In genomic region chr2:121214491-121214890, GRCm38 (mm10) we compare ENCODE assay signal across 19 mouse cellular contexts. TPM values are rescaled to one million over a fixed set of nuclear protein-coding genes. Genes with fewer than 3 reads are reported as not detected.
DNase-seq lines count a peak whose midpoint lies in the region; ATAC-seq and TF ChIP-seq lines count a peak whose summit lies in the region.
"Had no signal": no experiment of that assay in that cellular context is flagged by ENCODE, and none has a peak within 500 bp of the region (broad histone marks: within the 10 kb centered on the region; RNA-seq: fewer than 3 reads in every experiment).

No protein-coding gene starts in this region.

- H3K36me3 ChIP-seq in heart, adult 2 months (ENCODE audit: control insufficient read depth, insufficient read depth, low read length) = peaks cover 2% of the 10 kb centered on the region; the same call in 1 of the 2 replicates
- peaks cover 82% of the 10 kb centered on the region for H3K36me3 ChIP-seq in lung, embryonic 14.5 days (ENCODE audit: insufficient read depth)

- no peak overlapping the region for H3K9ac ChIP-seq in heart, adult 2 months (ENCODE audit: low read depth, low read length)
- H3K9ac ChIP-seq in lung, embryonic 14.5 days = no peak overlapping the region
- H3K9ac ChIP-seq: forebrain, embryonic 13.5 days; hindbrain, embryonic 14.5 days had no signal

- H3K27ac ChIP-seq in heart, adult 2 months = no peak overlapping the region
- no peak overlapping the region for H3K27ac ChIP-seq in lung, embryonic 14.5 days (ENCODE audit: low read depth)
- H3K27ac ChIP-seq: embryonic facial prominence, embryonic 10.5 days; forebrain, embryonic 13.5 days; hindbrain, embryonic 14.5 days had no signal

- H3K9me3 ChIP-seq in lung, embryonic 14.5 days (ENCODE audit: low read depth, low read length) = no peaks in the 10 kb centered on the region
- H3K9me3 ChIP-seq: embryonic facial prominence, embryonic 10.5 days; forebrain, embryonic 13.5 days; G1E; megakaryocyte, embryonic 14.5 days had no signal

- no peaks in the 10 kb centered on the region for H3K27me3 ChIP-seq in heart, adult 2 months (ENCODE audit: control insufficient read depth, insufficient read depth, low read length)
- H3K27me3 ChIP-seq in lung, embryonic 14.5 days (ENCODE audit: insufficient read depth, low read length) = no peaks in the 10 kb centered on the region
- H3K27me3 ChIP-seq: forebrain, embryonic 13.5 days; megakaryocyte, embryonic 14.5 days had no signal

- no peak for TF ChIP-seq CTCF in heart, adult 2 months (IDR thresholded peaks at IDR 0.05)
- TF ChIP-seq CTCF in lung, embryonic 14.5 days (IDR thresholded peaks at IDR 0.05; ENCODE audit: low read depth) = no peak
- no peak for TF ChIP-seq CTCF in lung, adult 2 months (IDR thresholded peaks at IDR 0.05; ENCODE audit: insufficient read depth, low read length)

- WGBS in heart, adult 2 months = 54% methylated on average over 3 of the region's 3 CpGs
- WGBS in lung, embryonic 14.5 days = 69% methylated on average over 3 of the region's 3 CpGs
- WGBS in lung, adult 2 months = 64% methylated on average over 3 of the region's 3 CpGs

- no peak for TF ChIP-seq POLR2A in heart, adult 2 months (IDR thresholded peaks at IDR 0.05; ENCODE audit: insufficient read depth, low read depth, low read length)
- TF ChIP-seq POLR2A in lung, adult 2 months (IDR thresholded peaks at IDR 0.05; ENCODE audit: borderline replicate concordance, extremely low read depth, low read depth, low read length) = no peak

- H3K79me2 ChIP-seq in heart, adult 2 months (replicated peaks; ENCODE audit: control insufficient read depth, insufficient read depth, low read length) = no peaks in the 10 kb centered on the region

- H3K4me3 ChIP-seq in heart, adult 2 months = no peak overlapping the region
- H3K4me3 ChIP-seq in lung, embryonic 14.5 days (ENCODE audit: low read depth, low read length) = no peak overlapping the region
- H3K4me3 ChIP-seq in lung, adult 2 months (replicated peaks; ENCODE audit: extremely low read depth, low read depth, low read length) = no peak overlapping the region
- H3K4me3 ChIP-seq: embryonic facial prominence, embryonic 10.5 days; forebrain, embryonic 13.5 days; megakaryocyte, embryonic 14.5 days had no signal

- ATAC-seq in lung, embryonic 14.5 days (ENCODE audit: insufficient read depth) = no peak
- ATAC-seq: CD4-positive, CD25-positive, alpha-beta regulatory T cell, adult 4 months; forebrain, embryonic 13.5 days; intestine, postnatal 0 days; midbrain, embryonic 16.5 days had no signal

- H3K4me2 ChIP-seq in lung, embryonic 14.5 days = no peak overlapping the region
- H3K4me2 ChIP-seq: forebrain, embryonic 13.5 days; hindbrain, embryonic 14.5 days had no signal

- H3K4me1 ChIP-seq in heart, adult 2 months (ENCODE audit: control insufficient read depth, insufficient read depth, low read length) = no peaks in the 10 kb centered on the region
- no peaks in the 10 kb centered on the region for H3K4me1 ChIP-seq in lung, embryonic 14.5 days (ENCODE audit: insufficient read depth)
- no peaks in the 10 kb centered on the region for H3K4me1 ChIP-seq in lung, adult 2 months (ENCODE audit: control insufficient read depth, insufficient read depth, low read length)
- H3K4me1 ChIP-seq: embryonic facial prominence, embryonic 10.5 days; forebrain, embryonic 13.5 days had no signal

- intact Hi-C loops in heart, postnatal 10 days (cut with DNase I) = no loop called here
- intact Hi-C loops in heart, adult 2 months (cut with DNase I) = no loop called here

- DNase-seq in adrenal gland, adult 2 months = peak; percentile 11
- no peak for DNase-seq in adrenal gland, adult 18-20 months (ENCODE audit: low spot score in 2 of 2)
- peak; percentile 27 to 31 for DNase-seq in heart, postnatal 10 days
- no peak for DNase-seq in heart, adult 2 months
- peak; percentile 7 for DNase-seq in lung, embryonic 14.5 days
- DNase-seq in lung, adult 2 months = no peak
- DNase-seq in kidney, adult 9 months = peak; percentile 56
- DNase-seq in gastrocnemius, adult 8-10 months (ENCODE audit: low spot score in 2 of 2) = no peak
- DNase-seq: right cerebral cortex, adult 18-20 months; spleen, adult 18-20 months; thymus, adult 2 months had no signal

- TF ChIP-seq EP300 in heart, adult 2 months (IDR thresholded peaks at IDR 0.05; ENCODE audit: insufficient read depth, low read depth, low read length) = no peak

RNA-seq across cellular contexts. Expression of gene Zscan29, which starts 43.6 kb away (rescaled TPM):
- total RNA-seq in adrenal gland, adult 2 months (2021) = 10 to 100 TPM; 13.5 to 19.6 TPM
- 2.6 and 3.1 TPM in 2 replicates for polyA plus RNA-seq in adrenal gland, adult 2 months (2012; rRNA removed)
- 10 to 100 TPM; 16.4 to 19.8 TPM for total RNA-seq in adrenal gland, adult 18-20 months (2021)
- total RNA-seq in heart, postnatal 10 days (2021) = 1 to 10 TPM; 8.0 to 9.5 TPM
- total RNA-seq in heart, adult 2 months (2021) = 1 to 10 TPM; 5.2 to 6.4 TPM
- polyA plus RNA-seq in heart, adult 2 months (2012; rRNA removed) = 2.0 and 2.3 TPM in 2 replicates
- 9.7 and 10.8 TPM in 2 replicates for polyA plus RNA-seq in lung, embryonic 14.5 days (2014; fragmentation: Nextera tagmentation; extraction: Ambion mirVana)
- 3.6 and 4.7 TPM in 2 replicates for polyA plus RNA-seq in lung, adult 2 months (2012; rRNA removed)
- 1 to 10 TPM; 3.8 to 4.9 (median 4.5) TPM for total RNA-seq in gastrocnemius, adult 8-10 months (2022)

RNA-seq across cellular contexts. Expression of gene Tubgcp4, which starts 44.0 kb away (rescaled TPM):
- total RNA-seq in adrenal gland, adult 2 months (2021) = 10 to 100 TPM; 38.6 to 42.4 TPM
- polyA plus RNA-seq in adrenal gland, adult 2 months (2012; rRNA removed) = 28.4 and 42.1 TPM in 2 replicates
- 10 to 100 TPM; 44.7 to 45.0 TPM for total RNA-seq in adrenal gland, adult 18-20 months (2021)
- total RNA-seq in heart, postnatal 10 days (2021) = 10 to 100 TPM; 16.1 to 18.0 TPM
- total RNA-seq in heart, adult 2 months (2021) = 10 to 100 TPM; 13.7 to 14.3 TPM
- polyA plus RNA-seq in heart, adult 2 months (2012; rRNA removed) = 18.5 and 22.8 TPM in 2 replicates
- 51.9 and 58.0 TPM in 2 replicates for polyA plus RNA-seq in lung, embryonic 14.5 days (2014; fragmentation: Nextera tagmentation; extraction: Ambion mirVana)
- polyA plus RNA-seq in lung, adult 2 months (2012; rRNA removed) = 18.9 and 26.5 TPM in 2 replicates
- total RNA-seq in gastrocnemius, adult 8-10 months (2022) = 10 to 100 TPM; 10.2 to 16.5 (median 11.7) TPM

RNA-seq across cellular contexts. Expression of gene Trp53bp1, which starts 56.7 kb away (rescaled TPM):
- 10 to 100 TPM; 52.2 to 67.9 TPM for total RNA-seq in adrenal gland, adult 2 months (2021)
- 25.1 and 33.4 TPM in 2 replicates for polyA plus RNA-seq in adrenal gland, adult 2 months (2012; rRNA removed)
- total RNA-seq in adrenal gland, adult 18-20 months (2021) = 10 to 100 TPM; 61.6 to 69.8 TPM
- total RNA-seq in heart, postnatal 10 days (2021) = 10 to 100 TPM; 51.6 to 57.8 TPM
- 10 to 100 TPM; 28.3 to 29.4 TPM for total RNA-seq in heart, adult 2 months (2021)
- polyA plus RNA-seq in heart, adult 2 months (2012; rRNA removed) = 13.0 and 25.6 TPM in 2 replicates
- 55.5 and 73.6 TPM in 2 replicates for polyA plus RNA-seq in lung, embryonic 14.5 days (2014; fragmentation: Nextera tagmentation; extraction: Ambion mirVana)
- polyA plus RNA-seq in lung, adult 2 months (2012; rRNA removed) = 15.5 and 28.1 TPM in 2 replicates
- 10 to 100 TPM; 16.4 to 33.0 (median 23.5) TPM for total RNA-seq in gastrocnemius, adult 8-10 months (2022)

Comparison
In these comparisons a context has a peak if more than half of its experiments do, and no peak if none do; other contexts are left out.
1. DNase-seq: peak in adrenal gland, adult 2 months (single experiment), heart, postnatal 10 days (2 of 2), lung, embryonic 14.5 days (single experiment) and kidney, adult 9 months (single experiment); none in adrenal gland, adult 18-20 months (0 of 2), heart, adult 2 months (0 of 2), lung, adult 2 months (single experiment) and gastrocnemius, adult 8-10 months (0 of 2).